Mouse (Mus musculus): ENCODE measurements around the gene Nap1l5. TPM values are rescaled to one million over a fixed set of nuclear protein-coding genes. Genes with fewer than 3 reads are reported as not detected.
"Not testable (repeated sequence)": the region's sequence is repeated elsewhere in the genome, so short reads cannot be mapped to it uniquely, and the experiment has no call there.

Gene Nap1l5
- total and polyA plus RNA-seq, 2 experiments from 2014 or later: 1.2 to 2.5 TPM

DNA sequence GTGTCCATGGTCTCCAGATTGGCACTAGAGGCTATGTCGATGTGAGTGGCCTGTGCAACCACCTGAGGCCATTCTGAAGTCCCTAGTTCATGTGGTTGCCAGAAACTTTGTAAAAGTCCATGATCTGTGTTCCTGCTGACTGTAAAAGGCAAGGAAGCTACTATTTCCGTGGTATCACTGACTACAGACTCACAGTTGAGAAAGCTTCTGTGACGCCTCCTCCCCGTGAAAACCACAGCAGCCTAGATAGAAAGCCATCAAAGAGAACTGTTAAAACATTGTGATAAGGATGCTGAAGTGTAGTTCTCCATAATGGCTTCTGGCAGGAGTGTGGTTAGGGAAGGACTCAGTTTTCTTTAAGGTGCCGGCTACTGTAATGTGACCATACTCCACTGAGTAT is 26.0 kb downstream of the Nap1l5 start:
- DNase-seq (ENCODE audit: low spot score) (no peak), ATAC-seq (ENCODE audit: insufficient read depth, low read depth) (no peak)
- Histone ChIP-seq H3K27me3 (ENCODE audit: control insufficient read depth, insufficient read depth, low read length) (no peaks in the 10 kb centered on the region), H3K4me2 (ENCODE audit: low read depth, low read length) (no peak overlapping the region), H3K4me3 (ENCODE audit: low read depth, low read length) (no peak overlapping the region), H3K36me3 (replicated peaks; ENCODE audit: control insufficient read depth, insufficient read depth, low read length) (peaks cover 45% of the 10 kb centered on the region), H3K9me3 (replicated peaks; ENCODE audit: control insufficient read depth, low read length) (no peaks in the 10 kb centered on the region), H3K9ac (replicated peaks; ENCODE audit: low read depth, low read length) (no peak overlapping the region), H3K27ac (ENCODE audit: low read depth) (no peak overlapping the region), H3K4me1 (ENCODE audit: control insufficient read depth, insufficient read depth) (no peaks in the 10 kb centered on the region; the same call in 1 of the 2 replicates)
- WGBS: 53% methylated on average over 5 of the region's 5 CpGs
- TF ChIP-seq CTCF (IDR thresholded peaks at IDR 0.05; ENCODE audit: low read depth) (no peak), EP300 (IDR thresholded peaks at IDR 0.05; ENCODE audit: low read depth) (no peak)

DNA sequence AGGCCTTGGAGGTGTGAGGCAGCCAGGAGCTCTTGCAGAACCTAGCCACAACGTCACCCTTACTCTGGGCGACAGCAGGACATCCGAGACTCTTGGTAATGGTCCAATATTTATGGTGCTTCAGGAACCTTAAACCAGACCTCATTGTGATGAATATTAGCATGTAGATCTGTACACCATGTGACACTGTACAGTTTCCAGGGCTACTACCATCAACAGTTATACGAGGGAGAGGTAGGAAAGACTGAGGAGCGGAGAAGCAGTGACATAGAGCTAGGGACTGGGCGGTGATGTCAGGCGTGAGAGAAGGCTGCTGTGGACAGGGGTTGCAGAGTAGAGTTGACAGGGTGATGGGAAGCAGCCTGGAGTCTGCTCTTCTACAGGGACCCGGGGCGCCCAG is 26.9 kb downstream of the Nap1l5 start:
- Histone ChIP-seq H3K4me1 (ENCODE audit: control insufficient read depth, insufficient read depth) (no peaks in the 10 kb centered on the region; the same call in 1 of the 2 replicates), H3K9ac (replicated peaks; ENCODE audit: low read depth, low read length) (no peak overlapping the region), H3K36me3 (replicated peaks; ENCODE audit: control insufficient read depth, insufficient read depth, low read length) (peaks cover 47% of the 10 kb centered on the region), H3K9me3 (replicated peaks; ENCODE audit: control insufficient read depth, low read length) (no peaks in the 10 kb centered on the region), H3K27me3 (ENCODE audit: control insufficient read depth, insufficient read depth, low read length) (no peaks in the 10 kb centered on the region), H3K4me3 (ENCODE audit: low read depth, low read length) (no peak overlapping the region), H3K27ac (ENCODE audit: low read depth) (peak overlapping the region; percentile 25; the same call in 1 of the 2 replicates), H3K4me2 (ENCODE audit: low read depth, low read length) (no peak overlapping the region)
- 82% methylated on average over 9 of the region's 9 CpGs for WGBS
- ATAC-seq (ENCODE audit: insufficient read depth, low read depth): peak; percentile 42; the same call in 1 of the 2 replicates
- TF ChIP-seq CTCF (IDR thresholded peaks at IDR 0.05; ENCODE audit: low read depth): no peak
- no peak for TF ChIP-seq EP300 (IDR thresholded peaks at IDR 0.05; ENCODE audit: low read depth)
- DNase-seq (ENCODE audit: low spot score): no peak

DNA sequence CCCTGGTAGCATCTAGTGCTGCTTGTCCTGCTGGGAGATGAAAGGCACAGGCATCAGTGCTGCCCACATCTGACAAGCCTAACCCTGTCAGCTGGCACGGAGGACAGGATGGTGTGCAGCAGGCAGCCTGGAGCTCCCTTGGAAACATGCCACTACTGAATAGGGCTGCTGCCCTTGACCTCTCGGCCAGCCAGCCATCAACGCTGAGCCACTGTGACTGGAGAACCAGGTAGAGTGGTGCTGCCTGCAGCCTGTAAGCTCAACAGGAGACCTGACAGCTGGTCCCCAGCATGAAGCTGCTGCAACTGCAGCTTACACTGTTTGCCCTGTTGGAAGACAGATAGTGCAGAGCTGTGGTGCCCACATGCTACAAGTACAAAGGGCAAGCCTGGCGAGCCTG is 27.3 kb downstream of the Nap1l5 start:
- Histone ChIP-seq H3K36me3 (replicated peaks; ENCODE audit: control insufficient read depth, insufficient read depth, low read length) (peaks cover 52% of the 10 kb centered on the region), H3K9me3 (replicated peaks; ENCODE audit: control insufficient read depth, low read length) (no peaks in the 10 kb centered on the region), H3K27me3 (ENCODE audit: control insufficient read depth, insufficient read depth, low read length) (no peaks in the 10 kb centered on the region), H3K4me3 (ENCODE audit: low read depth, low read length) (no peak overlapping the region), H3K9ac (replicated peaks; ENCODE audit: low read depth, low read length) (no peak overlapping the region), H3K4me1 (ENCODE audit: control insufficient read depth, insufficient read depth) (no peaks in the 10 kb centered on the region; the same call in 1 of the 2 replicates), H3K4me2 (ENCODE audit: low read depth, low read length) (no peak overlapping the region), H3K27ac (ENCODE audit: low read depth) (peak overlapping the region; percentile 25; the same call in 1 of the 2 replicates)
- TF ChIP-seq CTCF (IDR thresholded peaks at IDR 0.05; ENCODE audit: low read depth) (no peak), EP300 (IDR thresholded peaks at IDR 0.05; ENCODE audit: low read depth) (no peak)
- WGBS: 41% methylated on average over 4 of the region's 4 CpGs
- DNase-seq (ENCODE audit: low spot score): no peak
- peak; percentile 82 for ATAC-seq (ENCODE audit: insufficient read depth, low read depth)

DNA sequence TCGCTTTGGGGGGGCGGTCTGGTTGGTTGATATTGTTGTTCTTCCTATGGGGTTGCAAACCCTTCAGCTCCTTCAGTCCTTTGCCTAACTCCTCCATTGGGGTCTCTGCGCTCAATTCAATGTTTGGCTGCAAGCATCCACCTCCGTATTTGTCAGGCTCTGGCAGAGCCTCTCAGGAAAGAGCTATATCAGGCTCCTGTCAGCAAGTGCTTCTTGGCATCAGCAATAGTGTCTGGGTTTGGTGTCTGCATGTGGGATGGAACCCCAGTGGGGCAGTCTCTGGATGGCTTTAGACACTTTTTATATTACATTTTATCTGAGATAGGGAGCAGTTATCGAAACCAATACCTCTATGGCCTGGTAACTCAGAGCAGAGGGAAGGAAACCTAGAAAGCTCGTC is 39.0 kb downstream of the Nap1l5 start:
- not testable (repeated sequence) for H3K9me3 ChIP-seq (replicated peaks; ENCODE audit: control insufficient read depth, low read length); H3K4me2 ChIP-seq (ENCODE audit: low read depth, low read length); H3K4me3 ChIP-seq (ENCODE audit: low read depth, low read length); H3K27me3 ChIP-seq (ENCODE audit: control insufficient read depth, insufficient read depth, low read length); DNase-seq (ENCODE audit: low spot score); ATAC-seq (ENCODE audit: insufficient read depth, low read depth); H3K9ac ChIP-seq (replicated peaks; ENCODE audit: low read depth, low read length); H3K4me1 ChIP-seq (ENCODE audit: control insufficient read depth, insufficient read depth); H3K27ac ChIP-seq (ENCODE audit: low read depth)
- H3K36me3 ChIP-seq (replicated peaks; ENCODE audit: control insufficient read depth, insufficient read depth, low read length): 0 out of 2 replicates have a peak, but pooled peaks cover 20% of the 10 kb centered on the region
- 51% methylated on average over 6 of the region's 6 CpGs for WGBS

DNA sequence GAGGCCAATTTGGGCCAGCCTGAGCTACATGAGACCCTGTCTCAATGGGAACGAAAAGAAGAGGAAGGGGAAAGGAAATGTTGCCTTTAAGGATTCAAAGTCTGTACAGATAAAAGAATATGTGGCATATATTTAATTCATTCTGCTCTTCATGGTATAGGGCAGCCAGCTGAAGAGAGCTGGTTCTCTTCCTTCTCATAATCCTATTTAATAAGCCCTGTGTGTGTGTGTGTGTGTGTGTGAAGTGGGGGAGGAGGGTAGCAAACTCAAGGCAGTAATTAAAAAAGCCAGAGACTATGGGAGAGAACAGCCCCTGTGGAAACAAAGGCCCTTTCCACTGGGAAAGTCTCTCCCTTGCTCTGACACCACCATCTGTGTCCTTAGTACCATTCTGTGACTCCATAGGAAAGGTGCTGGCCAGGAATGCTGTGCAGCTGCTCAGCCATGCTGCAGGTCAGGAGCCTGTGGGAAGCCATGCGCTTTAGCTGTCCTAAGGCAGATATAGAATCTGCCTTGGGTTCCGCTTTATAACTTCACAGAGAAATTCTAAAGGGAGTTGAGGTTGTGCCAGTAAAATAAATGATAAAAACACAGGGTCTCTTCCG is 43.1 kb downstream of the Nap1l5 start:
- H3K4me2 ChIP-seq (ENCODE audit: low read depth, low read length): peak overlapping the region; percentile 49
- DNase-seq (ENCODE audit: low spot score) (no peak), ATAC-seq (ENCODE audit: insufficient read depth, low read depth) (no peak)
- H3K27ac ChIP-seq (ENCODE audit: low read depth): peak overlapping the region; percentile 54
- H3K9me3 ChIP-seq (replicated peaks; ENCODE audit: control insufficient read depth, low read length): no peaks in the 10 kb centered on the region
- 61% methylated on average over 4 of the region's 4 CpGs for WGBS
- H3K4me1 ChIP-seq (ENCODE audit: control insufficient read depth, insufficient read depth): peaks cover 10% of the 10 kb centered on the region; the same call in 1 of the 2 replicates
- peak overlapping the region; percentile 8; the same call in 1 of the 2 replicates for H3K9ac ChIP-seq (replicated peaks; ENCODE audit: low read depth, low read length)
- H3K36me3 ChIP-seq (replicated peaks; ENCODE audit: control insufficient read depth, insufficient read depth, low read length): peaks cover 17% of the 10 kb centered on the region
- no peaks in the 10 kb centered on the region for H3K27me3 ChIP-seq (ENCODE audit: control insufficient read depth, insufficient read depth, low read length)
- TF ChIP-seq EP300 (IDR thresholded peaks at IDR 0.05; ENCODE audit: low read depth) (no peak), CTCF (IDR thresholded peaks at IDR 0.05; ENCODE audit: low read depth) (no peak)
- H3K4me3 ChIP-seq (ENCODE audit: low read depth, low read length): peak overlapping the region; percentile 18
